Mouse (Mus musculus): ENCODE data around the gene Rp9.
A peak's percentile ranks its signal among the peaks of the same experiment; 100 is the strongest.

The Rp9 gene

DNA sequence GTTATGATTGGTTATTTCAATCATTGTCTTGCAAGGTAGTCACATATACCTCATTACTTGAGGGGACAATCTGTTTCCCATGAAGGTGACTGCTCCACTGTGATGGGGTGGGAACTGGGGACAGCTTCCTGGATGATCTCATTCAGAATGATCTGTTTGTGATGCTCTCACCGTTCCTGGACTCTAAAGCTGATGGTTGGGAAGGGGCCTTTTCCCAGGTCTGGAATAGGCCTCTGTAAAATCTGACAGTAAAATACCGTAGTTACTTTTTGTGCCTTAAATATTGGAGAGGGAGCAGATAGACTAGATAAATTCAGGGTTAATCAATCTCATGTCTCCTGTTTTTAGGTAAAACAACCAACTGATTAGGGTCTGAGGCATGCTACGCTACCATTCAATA lies at the start of gene Rp9:
Gene Rp9 (minus strand): TSS at position 101 of the 400 bp plus-strand sequence.
- DNase-seq (ENCODE audit: low spot score), result no peak

DNA sequence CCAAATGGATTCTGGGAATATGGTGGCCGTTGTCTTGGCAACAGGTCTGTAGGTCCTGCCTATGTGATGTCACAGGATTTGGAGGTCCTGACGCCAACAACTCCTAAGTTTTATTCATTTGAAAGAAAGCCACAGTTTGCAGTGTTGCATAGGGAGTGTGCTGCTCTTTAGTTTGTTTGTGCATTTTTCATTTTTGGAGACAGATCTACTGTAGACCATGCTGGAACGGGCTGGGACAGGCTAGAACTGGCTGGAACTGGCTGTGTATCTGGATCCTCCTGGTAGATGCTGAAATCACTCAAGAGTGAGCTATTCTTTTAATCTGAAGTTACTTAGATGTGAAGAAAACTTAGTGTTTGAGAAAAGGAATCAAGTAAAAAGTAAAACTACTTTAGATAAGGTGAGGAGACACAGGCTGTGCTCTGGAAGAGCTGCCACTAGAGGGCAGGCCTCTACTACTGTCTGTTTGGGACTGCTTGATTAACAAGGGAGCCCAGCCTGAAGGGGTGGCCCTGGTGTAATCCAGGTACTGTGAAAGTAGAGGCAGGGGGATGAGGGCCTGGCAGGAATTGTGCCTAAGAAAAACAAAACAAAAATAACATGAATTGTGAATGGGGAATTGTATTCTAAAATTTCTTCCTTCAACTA lies 49.0 kb upstream of the Rp9 start:
- DNase-seq (ENCODE audit: low spot score), result peak; percentile 41

GRCm38 (mm10) chr9:22515076-22515475 lies 45.5 kb upstream of the Rp9 start:
- no peak for DNase-seq (ENCODE audit: low spot score)

DNA sequence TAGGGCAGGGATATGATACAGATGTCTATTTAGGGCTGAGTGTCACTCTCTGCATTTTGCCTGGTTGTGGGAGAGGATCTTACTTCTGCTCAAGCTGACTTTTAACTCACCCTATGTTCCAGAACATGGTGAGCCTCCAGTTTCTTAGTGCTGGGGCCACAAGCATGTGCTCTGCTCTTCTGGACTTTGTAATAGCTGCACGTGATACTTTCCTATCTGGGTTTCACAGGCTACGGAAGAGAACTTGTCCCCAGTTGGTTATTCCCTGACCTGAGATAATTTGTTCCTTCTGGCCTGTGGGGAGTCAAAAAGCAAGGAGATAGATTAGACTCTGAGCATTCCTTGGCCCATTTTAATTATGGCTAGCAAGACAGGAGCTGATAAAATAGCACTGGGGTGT lies 36.0 kb upstream of the Rp9 start:
- no peak for DNase-seq (ENCODE audit: low spot score)

DNA sequence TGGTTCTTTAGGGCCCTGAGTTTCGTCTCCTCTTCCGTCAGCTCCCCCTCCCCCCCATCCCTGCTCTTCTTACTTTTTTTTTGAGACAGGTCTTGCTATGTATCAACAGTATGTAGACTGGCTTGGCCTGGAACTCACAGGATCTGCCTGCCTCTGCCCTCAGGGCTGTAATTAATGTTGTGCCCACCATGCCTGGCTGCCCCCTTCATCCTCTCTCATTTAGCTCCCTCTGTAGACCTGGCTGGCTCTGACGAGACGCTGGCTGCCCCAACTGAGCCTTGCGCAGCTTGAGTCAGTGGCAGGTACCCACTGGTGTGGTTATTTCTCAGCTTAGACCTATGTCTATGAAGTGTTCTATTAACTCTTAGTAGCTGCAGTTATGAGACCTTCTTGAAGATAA lies 34.0 kb upstream of the Rp9 start:
- DNase-seq (ENCODE audit: low spot score), result no peak

DNA sequence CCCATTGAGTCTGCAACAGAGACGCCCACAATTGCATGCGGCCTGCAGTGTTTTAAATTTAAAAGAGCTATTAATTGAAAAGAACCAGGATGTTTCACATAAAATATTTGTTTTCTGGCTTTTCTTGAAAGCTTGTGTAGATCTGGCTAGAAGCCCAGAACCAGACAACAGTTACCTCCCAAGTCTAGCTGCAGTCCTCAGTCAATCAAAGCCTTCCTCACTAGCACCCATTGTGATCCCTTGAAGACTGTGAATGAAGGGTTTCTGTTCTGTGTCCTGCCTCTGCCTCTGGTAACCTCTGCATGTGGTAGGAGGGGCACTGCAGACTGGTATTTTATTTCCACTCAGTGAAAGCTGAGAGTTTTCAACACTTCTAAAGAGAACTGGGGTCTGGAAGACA lies 33.4 kb upstream of the Rp9 start:
- no peak for DNase-seq (ENCODE audit: low spot score)

DNA sequence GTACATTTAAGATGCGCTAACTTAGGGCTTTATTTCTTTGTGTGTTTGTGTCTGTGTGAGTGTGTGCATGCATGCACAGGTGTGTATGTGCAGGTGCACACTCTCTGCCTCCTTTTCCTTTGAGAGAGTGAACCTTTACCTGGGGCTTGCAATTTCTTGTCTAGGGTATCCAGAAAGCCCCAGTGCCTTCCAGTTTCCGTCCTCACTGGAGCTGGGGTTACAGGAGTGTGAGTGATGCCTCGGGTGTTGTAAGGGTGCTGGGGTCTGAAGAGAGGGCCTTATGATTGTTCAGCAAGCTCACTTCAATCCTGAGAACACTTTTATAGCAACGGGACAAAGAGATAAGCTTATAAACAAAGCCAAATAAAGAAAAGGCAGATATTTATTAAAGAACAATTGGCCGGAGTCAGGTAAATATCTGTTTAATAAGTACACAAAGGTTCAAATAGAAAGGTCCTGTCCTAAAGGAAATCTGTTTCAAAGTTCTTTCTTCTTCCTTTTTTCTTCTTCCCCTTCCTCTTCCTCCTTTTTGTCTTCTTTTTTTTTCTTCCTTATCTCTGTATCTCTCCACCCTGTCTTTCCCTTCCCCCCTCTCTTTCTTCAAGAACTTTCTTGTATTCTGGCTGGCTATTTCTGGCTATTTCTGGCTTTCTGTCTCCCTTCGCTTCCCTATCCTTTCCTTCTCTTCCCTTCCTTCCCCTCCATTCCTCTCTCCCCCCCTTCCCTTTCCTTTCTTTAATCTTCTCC lies 27.7 kb upstream of the Rp9 start:
- DNase-seq (ENCODE audit: low spot score), result no peak

DNA sequence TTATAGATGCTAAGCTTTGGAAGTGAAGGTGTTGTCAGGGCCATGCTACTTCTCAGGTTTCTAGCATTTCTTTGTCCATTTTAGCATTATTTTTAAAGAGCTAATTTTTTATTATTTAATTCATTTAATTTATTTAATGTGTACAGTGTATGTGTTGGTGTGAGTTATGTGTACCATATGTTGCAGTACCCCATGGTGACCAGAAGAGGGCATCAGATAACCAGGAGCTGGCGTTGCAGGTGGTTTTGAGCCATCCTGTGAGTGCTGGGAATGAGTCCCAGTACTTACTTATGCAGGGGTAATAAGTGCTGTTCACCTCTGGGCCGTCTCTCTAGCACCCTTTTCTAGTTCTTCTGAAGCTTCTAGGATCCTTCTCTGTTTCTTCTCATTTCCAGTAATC lies 25.6 kb upstream of the Rp9 start:
- DNase-seq (ENCODE audit: low spot score), result no peak

DNA sequence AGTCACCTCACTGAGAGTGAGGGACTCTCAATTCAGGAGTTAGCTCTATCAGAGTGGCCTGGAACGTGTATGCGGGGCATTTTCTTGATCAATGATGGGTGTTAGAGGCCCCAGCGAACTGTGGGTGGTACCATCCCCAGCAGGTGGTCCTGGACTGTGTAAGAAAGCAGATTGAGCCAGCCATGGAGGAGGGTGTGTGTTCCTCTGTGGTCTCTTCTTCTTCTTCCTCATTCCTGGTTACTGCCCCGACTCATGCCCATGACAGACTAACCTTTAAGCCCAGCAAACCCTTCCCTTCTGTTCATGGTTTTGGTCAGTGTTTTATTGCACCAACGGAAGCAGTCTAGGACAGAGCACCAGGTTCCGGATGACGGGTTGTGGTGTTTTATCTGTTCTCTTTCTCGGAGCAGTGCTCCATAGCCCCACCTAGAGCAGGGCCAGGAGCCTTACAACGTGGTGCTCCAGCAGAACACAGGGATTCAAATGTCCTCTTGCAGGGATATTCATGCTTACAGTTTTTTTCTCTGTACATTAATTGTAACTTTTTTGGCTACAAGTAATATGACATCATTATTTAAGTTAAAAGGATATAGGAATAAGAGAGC lies 24.8 kb upstream of the Rp9 start:
- no peak for DNase-seq (ENCODE audit: low spot score)

DNA sequence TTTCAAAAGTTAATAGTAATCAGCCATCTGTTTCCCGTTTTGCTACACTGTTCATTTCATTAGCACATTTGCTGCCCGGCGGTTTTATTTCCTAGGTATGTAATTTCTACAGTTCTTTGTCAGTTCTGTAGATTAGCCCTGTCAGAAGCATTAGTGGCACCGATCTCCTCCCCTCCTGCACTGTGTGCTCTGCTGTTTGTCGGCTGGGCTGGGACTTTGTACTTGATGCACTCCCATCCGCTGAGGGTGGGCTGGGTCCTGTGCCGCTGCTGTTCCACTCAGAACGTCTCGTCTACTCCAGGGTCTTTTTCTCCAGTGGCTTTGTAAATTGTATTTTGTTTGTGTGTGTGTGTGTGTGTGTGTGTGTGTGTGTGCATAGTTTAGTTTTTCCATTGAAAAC lies 19.4 kb upstream of the Rp9 start:
- no peak for DNase-seq (ENCODE audit: low spot score)

- no peak for DNase-seq (ENCODE audit: low spot score)
Measured at GRCm38 (mm10) chr9:22486211-22486610, 16.7 kb upstream of the Rp9 start.

- no peak for DNase-seq (ENCODE audit: low spot score)
Measured at GRCm38 (mm10) chr9:22484562-22485308, 15.2 kb upstream of the Rp9 start.

DNA sequence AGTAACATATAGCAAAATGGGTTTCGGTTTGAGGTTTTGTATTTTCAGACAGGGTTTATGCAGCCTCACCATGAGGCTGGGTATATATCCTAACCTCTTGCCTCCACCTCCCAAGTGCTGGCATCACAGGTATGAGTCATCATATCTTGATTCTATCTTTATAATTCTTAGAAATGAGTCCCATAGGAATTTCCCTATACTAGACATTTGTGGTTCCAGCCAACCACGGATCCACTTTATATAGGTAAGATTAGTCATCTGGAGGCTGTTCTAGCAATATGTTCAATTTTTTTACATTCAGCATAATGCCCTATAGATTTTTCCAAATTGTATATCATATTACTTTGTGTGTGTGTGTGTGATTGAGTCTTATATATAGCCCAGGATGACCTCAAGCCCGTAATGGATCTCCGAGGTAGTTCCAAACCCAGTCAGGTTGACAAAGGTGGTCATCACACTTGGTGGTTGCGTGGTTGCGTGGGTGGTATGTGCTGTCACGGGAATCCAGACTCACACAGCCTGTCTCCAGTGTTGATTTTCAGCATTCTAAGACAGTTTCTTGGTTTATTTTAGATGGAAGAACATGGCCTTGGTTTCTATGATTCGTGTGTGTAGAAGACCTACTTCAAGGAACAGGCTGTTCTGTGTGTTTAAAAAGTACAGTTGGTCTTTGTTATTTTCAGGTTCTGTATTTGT lies 14.5 kb upstream of the Rp9 start:
- DNase-seq (ENCODE audit: low spot score), result no peak

DNA sequence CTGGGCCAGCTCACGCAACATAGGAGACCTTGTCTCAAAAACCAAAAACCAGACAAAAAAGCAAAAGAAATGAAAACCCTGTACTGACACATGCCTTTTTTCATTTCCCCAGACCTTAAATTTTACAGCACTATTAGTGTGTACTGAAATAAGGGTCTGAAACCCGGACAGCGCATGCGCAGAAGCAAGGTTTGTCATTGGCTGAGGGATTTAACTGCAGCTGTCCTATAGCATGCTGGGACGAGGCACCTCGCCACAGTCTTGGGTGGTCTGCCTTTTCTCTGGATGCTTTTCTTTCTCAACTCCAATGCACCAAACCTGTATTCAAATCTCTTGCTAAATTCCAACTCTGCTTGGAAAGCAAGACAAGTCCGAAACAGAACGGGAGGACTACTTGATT lies 9.4 kb upstream of the Rp9 start:
- no peak for DNase-seq (ENCODE audit: low spot score)

DNA sequence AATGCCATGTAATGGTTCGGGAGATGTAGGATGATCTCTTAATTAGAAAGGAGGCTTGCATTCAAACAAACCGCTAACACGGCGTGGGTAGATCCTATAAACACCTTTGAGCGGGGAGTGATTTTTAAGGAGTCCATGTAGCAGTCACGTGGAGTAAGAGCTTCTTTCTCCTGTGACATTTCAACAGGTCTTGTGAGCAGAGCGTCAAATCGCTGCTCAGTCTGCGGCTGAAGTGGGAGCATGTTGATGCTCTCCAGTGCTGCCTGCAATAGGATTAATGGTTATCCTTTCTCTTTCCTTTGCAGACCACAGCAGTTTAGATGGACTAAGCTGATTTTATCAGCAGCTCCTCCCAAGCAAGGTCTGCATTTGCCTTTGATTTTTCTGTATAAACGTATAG lies 6.7 kb upstream of the Rp9 start:
- DNase-seq (ENCODE audit: low spot score), result no peak

GRCm38 (mm10) chr9:22475424-22475868 lies 5.9 kb upstream of the Rp9 start, which contains the start of gene Bbs9:
Gene Bbs9 (plus strand): TSS chr9:22475715.
- DNase-seq (ENCODE audit: low spot score), result peak; percentile 94

DNA sequence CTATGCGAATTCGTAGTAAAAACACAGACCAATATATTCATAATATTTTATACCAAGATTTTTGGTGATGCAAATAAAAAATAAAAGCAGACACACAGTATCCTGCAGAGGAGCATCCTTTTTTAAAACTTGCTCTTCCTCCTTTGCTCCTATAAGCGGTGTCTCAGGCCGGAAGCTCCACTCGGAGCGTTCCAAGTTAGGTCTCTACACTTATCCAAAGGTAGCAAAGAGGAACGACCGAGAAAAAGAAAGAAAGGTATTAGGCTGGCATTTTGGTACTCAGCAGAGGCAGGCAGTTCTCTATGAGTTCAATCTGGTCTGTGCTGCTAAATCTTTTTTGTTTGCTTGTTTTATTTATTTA lies 664 bp downstream of the Rp9 start:
- DNase-seq (ENCODE audit: low spot score), result no peak

DNA sequence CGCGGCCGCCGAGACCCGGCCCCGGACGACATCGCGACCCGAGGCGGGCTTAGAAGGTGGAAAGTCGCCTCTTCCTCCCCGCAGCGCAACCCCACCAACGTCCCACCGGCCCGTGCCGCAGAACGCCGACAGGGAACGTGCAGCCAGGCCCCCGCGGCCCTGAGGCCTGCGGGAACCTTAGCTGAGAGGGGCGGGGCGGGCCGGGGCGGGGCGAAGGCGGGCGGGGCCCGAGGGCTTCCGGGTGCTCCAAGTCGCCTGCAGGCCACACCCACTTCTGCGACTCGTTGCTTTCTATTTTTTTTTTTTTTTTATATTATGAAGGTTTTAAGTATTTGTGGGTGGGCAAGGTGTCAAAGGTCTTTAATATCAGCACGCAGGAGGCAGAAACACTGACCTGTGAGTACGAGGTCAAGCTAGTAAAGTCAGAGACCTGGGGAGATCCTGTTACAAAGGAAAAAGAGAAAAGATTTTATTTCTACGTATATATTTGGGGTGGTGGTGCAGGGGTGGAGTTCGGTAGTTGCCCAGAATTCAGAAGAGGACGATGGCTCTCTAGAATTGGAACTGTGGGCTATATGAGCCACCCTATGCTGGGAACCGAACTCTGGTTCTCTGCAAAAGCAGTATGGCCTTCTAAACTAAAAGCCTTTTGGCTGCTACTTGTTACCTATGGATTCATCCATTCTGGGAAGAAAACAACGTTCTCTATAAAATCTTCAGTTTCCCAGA lies 1.2 kb downstream of the Rp9 start:
- DNase-seq (ENCODE audit: low spot score), result no peak

DNA sequence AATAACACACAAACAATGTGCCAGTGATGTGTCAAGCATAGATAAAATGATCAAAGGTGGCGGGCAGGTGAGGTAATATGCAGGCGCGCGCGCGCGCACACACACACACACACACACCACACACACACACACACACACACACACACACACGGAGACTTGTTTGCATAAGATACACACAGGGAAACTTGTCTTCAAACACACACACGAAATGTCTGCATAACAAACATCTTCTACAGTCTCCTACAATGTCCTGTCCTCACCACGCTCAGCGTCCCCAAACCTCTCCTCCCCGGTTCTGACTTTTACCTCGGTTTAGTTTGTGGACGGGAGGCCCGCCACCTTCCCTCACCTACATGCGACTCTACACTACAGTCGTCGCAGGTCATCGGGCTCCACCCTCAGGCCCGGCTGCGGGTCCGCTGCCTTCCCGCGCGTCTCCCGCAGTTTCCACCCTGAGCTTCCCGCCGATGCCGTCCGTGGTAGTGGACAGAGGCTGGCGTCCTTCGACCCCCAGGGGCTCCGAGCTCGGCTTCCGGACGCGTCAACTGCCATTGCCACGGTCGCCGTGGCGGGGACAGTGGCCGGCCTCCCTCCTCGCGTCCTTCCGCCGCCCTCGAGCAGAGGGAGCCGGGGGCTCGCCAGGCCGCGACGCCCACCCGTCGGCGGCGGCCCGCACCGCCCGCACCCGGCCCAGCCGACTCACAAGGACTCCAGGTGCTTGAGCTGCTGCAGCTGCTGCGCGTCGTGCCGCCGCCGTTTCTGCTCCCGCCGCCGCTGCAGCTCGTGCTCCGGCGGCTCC lies 2.0 kb downstream of the Rp9 start:
- DNase-seq (ENCODE audit: low spot score), result no peak

DNA sequence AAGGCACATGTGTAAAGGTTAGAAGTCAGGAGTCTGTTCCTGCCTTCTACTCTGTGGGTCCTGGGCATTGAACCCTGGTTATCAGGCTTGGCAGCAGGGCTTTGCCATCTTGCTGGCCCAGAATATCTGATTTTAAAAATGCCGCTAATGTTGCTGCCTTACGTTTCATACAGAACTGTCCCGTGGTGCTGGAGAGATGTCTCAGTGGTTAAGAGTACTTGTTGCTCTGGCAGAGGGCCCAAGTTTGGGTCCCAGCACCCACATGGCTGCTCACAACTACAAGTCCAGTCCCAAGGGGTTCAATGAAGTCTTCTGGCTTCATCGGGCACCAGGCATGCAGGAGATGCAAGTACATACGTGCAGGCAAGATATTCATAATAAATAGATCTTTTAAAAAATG lies 3.3 kb downstream of the Rp9 start:
- no peak for DNase-seq (ENCODE audit: low spot score)

- DNase-seq (ENCODE audit: low spot score), result no peak
Measured at GRCm38 (mm10) chr9:22461946-22462345, 7.6 kb downstream of the Rp9 start.

All from left cerebral cortex, adult 11 months (tissue).